Mouse (Mus musculus): ENCODE measurements around the gene Ppm1l. TPM values are rescaled to one million over a fixed set of nuclear protein-coding genes. Genes with fewer than 3 reads are reported as not detected.

Gene Ppm1l
- polyA plus RNA-seq, 1 experiment = 0.75 TPM

- Histone ChIP-seq H3K4me1 (ENCODE audit: control insufficient read depth, insufficient read depth, low read length) (no peaks in the 10 kb centered on the region), H3K4me3 (ENCODE audit: insufficient read depth, low read length) (no peak overlapping the region), H3K27ac (ENCODE audit: insufficient read depth, low read depth, low read length) (no peak overlapping the region)
- TF ChIP-seq POLR2A (IDR thresholded peaks at IDR 0.05; ENCODE audit: borderline replicate concordance, low read depth, low read length) = no peak
- TF ChIP-seq CTCF (IDR thresholded peaks at IDR 0.05; ENCODE audit: low read depth, low read length) = no peak
These were observed 76.4 kb downstream of the Ppm1l start for GRCm38 (mm10) chr3:69393079-69393478.

DNA sequence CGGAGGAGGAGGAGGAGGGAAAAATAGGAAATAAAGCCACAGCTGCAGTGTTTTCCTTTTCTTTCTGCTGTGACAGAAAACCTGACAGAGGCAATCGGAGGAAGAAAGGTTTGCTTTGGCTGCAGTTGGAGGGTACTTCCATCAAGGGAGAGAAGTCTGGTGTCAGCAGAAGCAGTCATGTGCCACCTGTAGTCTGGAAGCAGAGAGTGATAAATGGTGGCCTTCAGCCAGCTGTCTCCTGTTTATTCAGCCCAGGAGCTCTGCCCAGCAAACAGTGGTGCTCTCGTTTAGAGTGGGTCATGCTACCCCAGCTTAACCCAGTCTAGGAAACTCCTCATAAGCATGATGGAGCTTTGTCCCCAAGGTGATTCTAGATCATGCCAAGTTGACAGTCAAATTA, 77.3 kb downstream of the Ppm1l start:
- H3K4me3 ChIP-seq (ENCODE audit: insufficient read depth, low read length) = no peak overlapping the region
- no peak overlapping the region for H3K27ac ChIP-seq (ENCODE audit: insufficient read depth, low read depth, low read length)
- no peaks in the 10 kb centered on the region for H3K4me1 ChIP-seq (ENCODE audit: control insufficient read depth, insufficient read depth, low read length)
- TF ChIP-seq CTCF (IDR thresholded peaks at IDR 0.05; ENCODE audit: low read depth, low read length) (no peak), POLR2A (IDR thresholded peaks at IDR 0.05; ENCODE audit: borderline replicate concordance, low read depth, low read length) (no peak)

DNA sequence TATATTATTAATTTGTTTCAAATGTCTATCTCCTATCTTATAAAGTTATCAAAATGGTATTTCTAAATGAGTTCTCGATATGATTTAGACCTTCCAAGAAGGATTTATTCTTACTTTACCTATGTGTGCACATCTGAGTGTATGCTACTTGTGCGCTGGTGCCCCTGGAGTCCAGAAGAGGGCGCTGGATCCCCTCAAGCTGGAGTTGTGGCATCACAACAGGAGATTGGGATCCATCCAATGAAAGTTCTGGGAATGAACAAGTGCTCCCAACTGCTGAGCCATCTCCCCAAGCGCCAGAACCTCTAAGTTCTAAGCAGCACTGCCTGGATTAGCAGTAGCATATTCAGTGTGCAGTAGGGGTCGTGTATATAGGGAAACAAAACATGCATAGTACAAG, 78.4 kb downstream of the Ppm1l start:
- no peaks in the 10 kb centered on the region for H3K4me1 ChIP-seq (ENCODE audit: control insufficient read depth, insufficient read depth, low read length)
- no peak overlapping the region for H3K4me3 ChIP-seq (ENCODE audit: insufficient read depth, low read length)
- no peak overlapping the region for H3K27ac ChIP-seq (ENCODE audit: insufficient read depth, low read depth, low read length)
- no peak for TF ChIP-seq CTCF (IDR thresholded peaks at IDR 0.05; ENCODE audit: low read depth, low read length)
- no peak for TF ChIP-seq POLR2A (IDR thresholded peaks at IDR 0.05; ENCODE audit: borderline replicate concordance, low read depth, low read length)

DNA sequence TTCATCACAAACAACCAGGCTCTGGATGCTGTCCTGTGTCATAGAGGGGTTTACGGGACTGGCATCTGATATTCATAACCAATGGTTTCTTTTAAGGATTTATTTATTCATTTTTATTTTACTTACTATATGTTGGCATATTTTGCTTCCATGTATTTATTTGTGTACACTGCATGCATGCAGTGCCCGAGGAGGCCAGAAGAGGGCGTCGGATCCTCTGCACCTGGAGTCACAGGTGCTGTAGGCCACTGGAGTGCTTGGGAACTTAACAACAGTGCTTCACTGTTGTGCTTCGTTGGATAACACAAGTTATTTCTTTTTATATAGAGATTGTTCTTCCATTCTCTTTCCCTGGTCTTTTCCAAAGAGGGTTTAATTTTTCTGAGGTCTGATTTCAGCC, 81.1 kb downstream of the Ppm1l start:
- TF ChIP-seq CTCF (IDR thresholded peaks at IDR 0.05; ENCODE audit: low read depth, low read length) (0 out of 2 replicates have a peak, but pooled peaks have one; percentile 10), POLR2A (IDR thresholded peaks at IDR 0.05; ENCODE audit: borderline replicate concordance, low read depth, low read length) (no peak)
- Histone ChIP-seq H3K27ac (ENCODE audit: insufficient read depth, low read depth, low read length) (no peak overlapping the region), H3K4me3 (ENCODE audit: insufficient read depth, low read length) (no peak overlapping the region), H3K4me1 (ENCODE audit: control insufficient read depth, insufficient read depth, low read length) (no peaks in the 10 kb centered on the region)

DNA sequence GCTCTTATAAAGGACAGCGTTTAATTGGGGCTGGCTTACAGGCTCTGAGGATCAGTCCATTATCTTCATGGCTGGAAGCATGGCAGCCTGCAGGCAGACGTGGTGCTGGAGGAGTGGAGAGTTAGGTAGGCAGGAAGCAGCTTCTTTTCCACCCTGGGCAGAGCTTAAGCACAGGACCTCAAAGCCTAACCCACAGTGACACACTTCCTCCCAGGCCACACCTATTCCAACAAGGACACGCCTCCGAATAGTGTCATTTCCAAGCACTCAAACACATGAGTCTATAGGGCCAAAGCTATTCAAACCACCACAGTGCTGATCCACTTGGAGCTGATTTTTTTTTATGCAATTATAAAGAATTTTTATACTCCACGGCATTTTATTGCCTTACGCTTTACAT, 82.7 kb downstream of the Ppm1l start:
- H3K27ac ChIP-seq (ENCODE audit: insufficient read depth, low read depth, low read length) = no peak overlapping the region
- H3K4me1 ChIP-seq (ENCODE audit: control insufficient read depth, insufficient read depth, low read length) = peaks cover 3% of the 10 kb centered on the region; the same call in 1 of the 2 replicates
- no peak overlapping the region for H3K4me3 ChIP-seq (ENCODE audit: insufficient read depth, low read length)
- TF ChIP-seq CTCF (IDR thresholded peaks at IDR 0.05; ENCODE audit: low read depth, low read length) (no peak), POLR2A (IDR thresholded peaks at IDR 0.05; ENCODE audit: borderline replicate concordance, low read depth, low read length) (no peak)

- Histone ChIP-seq H3K4me1 (ENCODE audit: control insufficient read depth, insufficient read depth, low read length) (peaks cover 3% of the 10 kb centered on the region; the same call in 1 of the 2 replicates), H3K27ac (ENCODE audit: insufficient read depth, low read depth, low read length) (no peak overlapping the region), H3K4me3 (ENCODE audit: insufficient read depth, low read length) (no peak overlapping the region)
- no peak for TF ChIP-seq CTCF (IDR thresholded peaks at IDR 0.05; ENCODE audit: low read depth, low read length)
- TF ChIP-seq POLR2A (IDR thresholded peaks at IDR 0.05; ENCODE audit: borderline replicate concordance, low read depth, low read length) = no peak
These were observed 86.5 kb downstream of the Ppm1l start for GRCm38 (mm10) chr3:69403196-69403595.

- peaks cover 3% of the 10 kb centered on the region; the same call in 1 of the 2 replicates for H3K4me1 ChIP-seq (ENCODE audit: control insufficient read depth, insufficient read depth, low read length)
- no peak overlapping the region for H3K27ac ChIP-seq (ENCODE audit: insufficient read depth, low read depth, low read length)
- TF ChIP-seq CTCF (IDR thresholded peaks at IDR 0.05; ENCODE audit: low read depth, low read length) (no peak), POLR2A (IDR thresholded peaks at IDR 0.05; ENCODE audit: borderline replicate concordance, low read depth, low read length) (no peak)
- H3K4me3 ChIP-seq (ENCODE audit: insufficient read depth, low read length) = no peak overlapping the region
These were observed 89.7 kb downstream of the Ppm1l start for GRCm38 (mm10) chr3:69406210-69406895.

- H3K27ac ChIP-seq (ENCODE audit: insufficient read depth, low read depth, low read length) = no peak overlapping the region
- no peak overlapping the region for H3K4me3 ChIP-seq (ENCODE audit: insufficient read depth, low read length)
- no peak for TF ChIP-seq POLR2A (IDR thresholded peaks at IDR 0.05; ENCODE audit: borderline replicate concordance, low read depth, low read length)
- no peak for TF ChIP-seq CTCF (IDR thresholded peaks at IDR 0.05; ENCODE audit: low read depth, low read length)
These were observed 91.4 kb downstream of the Ppm1l start for GRCm38 (mm10) chr3:69408064-69408463.

GRCm38 (mm10) chr3:69416112-69416511, 99.5 kb downstream of the Ppm1l start:
- Histone ChIP-seq H3K27ac (ENCODE audit: insufficient read depth, low read depth, low read length) (no peak overlapping the region), H3K4me1 (ENCODE audit: control insufficient read depth, insufficient read depth, low read length) (no peaks in the 10 kb centered on the region), H3K4me3 (ENCODE audit: insufficient read depth, low read length) (no peak overlapping the region)
- no peak for TF ChIP-seq POLR2A (IDR thresholded peaks at IDR 0.05; ENCODE audit: borderline replicate concordance, low read depth, low read length)
- no peak for TF ChIP-seq CTCF (IDR thresholded peaks at IDR 0.05; ENCODE audit: low read depth, low read length)

More at GRCm38 (mm10) chr3:69408064-69408463, 91.4 kb downstream of the Ppm1l start:
- H3K4me1 ChIP-seq (ENCODE audit: control insufficient read depth, insufficient read depth, low read length) = peaks cover 3% of the 10 kb centered on the region; the same call in 1 of the 2 replicates

- Histone ChIP-seq H3K27ac (ENCODE audit: insufficient read depth, low read depth, low read length) (no peak overlapping the region), H3K4me1 (ENCODE audit: control insufficient read depth, insufficient read depth, low read length) (no peaks in the 10 kb centered on the region), H3K4me3 (ENCODE audit: insufficient read depth, low read length) (no peak overlapping the region)
- TF ChIP-seq POLR2A (IDR thresholded peaks at IDR 0.05; ENCODE audit: borderline replicate concordance, low read depth, low read length) (no peak), CTCF (IDR thresholded peaks at IDR 0.05; ENCODE audit: low read depth, low read length) (no peak)
These were observed 106.1 kb downstream of the Ppm1l start for GRCm38 (mm10) chr3:69422741-69423140.

Measured in bone marrow macrophage, adult 2 months (primary cell).